Mouse (Mus musculus) limb, embryonic 13.5 days (tissue): Measurements from ENCODE around the gene Nupl1. TPM values are rescaled to one million over a fixed set of nuclear protein-coding genes. Genes with fewer than 3 reads are reported as not detected.

ENCODE experiments used
- ATAC-seq: fragments of 200-750 bp; cut with Nextera tagmentation; 2 replicates; pipeline ENCODE4 v1.8.0; 2017; ENCODE audit warnings: low read depth, moderate number of reproducible peaks, moderate TSS enrichment; ENCODE audit not compliant: low FRiP score
- H3K27ac ChIP-seq: fragments of 300-500 bp; sonication (generic); 2 replicates; pipeline ENCODE4 v1.5.1; 2015; ENCODE audit warnings: inconsistent platforms, mild to moderate bottlenecking, moderate library complexity
- H3K27me3 ChIP-seq: fragments of 300-500 bp; sonication (generic); 2 replicates; pipeline ENCODE4 v1.6.1; 2015; ENCODE audit warnings: mild to moderate bottlenecking, inconsistent platforms
- H3K36me3 ChIP-seq: fragments of 300-500 bp; sonication (generic); 2 replicates; pipeline ENCODE4 v1.6.1; 2015; ENCODE audit warnings: inconsistent platforms, mild to moderate bottlenecking, moderate library complexity
- H3K4me1 ChIP-seq: fragments of 300-500 bp; sonication (generic); 2 replicates; pipeline ENCODE4 v1.6.1; 2015; ENCODE audit warnings: inconsistent platforms
- H3K4me2 ChIP-seq: fragments of 300-500 bp; sonication (generic); replicated peaks from 2 replicates; pipeline ENCODE4 v1.6.1; 2015; ENCODE audit warnings: inconsistent platforms, mild to moderate bottlenecking, moderate library complexity
- H3K4me3 ChIP-seq: fragments of 300-500 bp; sonication (generic); 2 replicates; pipeline ENCODE4 v1.5.1; 2015; ENCODE audit warnings: moderate library complexity, mild to moderate bottlenecking, inconsistent platforms
- H3K9ac ChIP-seq: fragments of 300-500 bp; sonication (generic); 2 replicates; pipeline ENCODE4 v1.6.1; 2015; ENCODE audit warnings: mild to moderate bottlenecking, inconsistent platforms
- H3K9me3 ChIP-seq: fragments of 300-500 bp; sonication (generic); 2 replicates; pipeline ENCODE4 v1.6.1; 2016; ENCODE audit warnings: inconsistent platforms
- WGBS: fragments of 180-500 bp; shearing (Covaris S2); methylation state at CpG from one replicate; pipeline ENCODE4 v1.1.7; 2015; 5-methylcytosine and 5-hydroxymethylcytosine counted together
- polyA plus RNA-seq: library from polyadenylated mRNA; unstranded; fragments of >200 nt; fragmentation: Nextera tagmentation; extraction: Ambion mirVana; gene quantifications from 2 replicates; pipeline ENCODE4 v1.2.1, GENCODE M21; 2015

The Nupl1 gene
- polyA plus RNA-seq, 1 experiment from 2014 or later = not detected

GRCm38 (mm10) chr14:60216125-60216524 lies 35.1 kb downstream of the Nupl1 start:
- no peaks in the 10 kb centered on the region for H3K9me3 ChIP-seq
- WGBS = 92% methylated on average over 1 of the region's 1 CpGs
- H3K27ac ChIP-seq = no peak overlapping the region
- no peaks in the 10 kb centered on the region for H3K27me3 ChIP-seq
- peaks cover 27% of the 10 kb centered on the region for H3K36me3 ChIP-seq
- H3K4me1 ChIP-seq = no peaks in the 10 kb centered on the region
- ATAC-seq = no peak
- H3K4me2 ChIP-seq = no peak overlapping the region
- no peak overlapping the region for H3K9ac ChIP-seq
- H3K4me3 ChIP-seq = no peak overlapping the region

- Histone ChIP-seq H3K9me3 (no peaks in the 10 kb centered on the region), H3K9ac (no peak overlapping the region), H3K4me1 (no peaks in the 10 kb centered on the region), H3K4me2 (no peak overlapping the region), H3K36me3 (peaks cover 24% of the 10 kb centered on the region), H3K27ac (no peak overlapping the region), H3K27me3 (no peaks in the 10 kb centered on the region), H3K4me3 (no peak overlapping the region)
- no peak for ATAC-seq
- WGBS = 86% methylated on average over 3 of the region's 3 CpGs
Measured at GRCm38 (mm10) chr14:60215000-60215399, 36.2 kb downstream of the Nupl1 start.

GRCm38 (mm10) chr14:60214040-60214439 lies 37.2 kb downstream of the Nupl1 start:
- Histone ChIP-seq H3K36me3 (peaks cover 17% of the 10 kb centered on the region), H3K4me3 (no peak overlapping the region), H3K9me3 (no peaks in the 10 kb centered on the region), H3K9ac (no peak overlapping the region), H3K27me3 (no peaks in the 10 kb centered on the region), H3K4me1 (no peaks in the 10 kb centered on the region), H3K4me2 (no peak overlapping the region), H3K27ac (no peak overlapping the region)
- WGBS = 45% methylated on average over 1 of the region's 1 CpGs
- no peak for ATAC-seq

GRCm38 (mm10) chr14:60209166-60209565 lies 42.1 kb downstream of the Nupl1 start:
- Histone ChIP-seq H3K4me3 (no peak overlapping the region), H3K9me3 (no peaks in the 10 kb centered on the region), H3K4me2 (no peak overlapping the region), H3K27ac (no peak overlapping the region), H3K27me3 (no peaks in the 10 kb centered on the region), H3K4me1 (no peaks in the 10 kb centered on the region), H3K36me3 (no peaks in the 10 kb centered on the region), H3K9ac (no peak overlapping the region)
- 91% methylated on average over 7 of the region's 7 CpGs for WGBS
- no peak for ATAC-seq

- Histone ChIP-seq H3K36me3 (no peaks in the 10 kb centered on the region), H3K27me3 (no peaks in the 10 kb centered on the region), H3K27ac (no peak overlapping the region), H3K9me3 (no peaks in the 10 kb centered on the region), H3K4me1 (no peaks in the 10 kb centered on the region), H3K4me3 (no peak overlapping the region), H3K9ac (no peak overlapping the region), H3K4me2 (no peak overlapping the region)
- 87% methylated on average over 6 of the region's 6 CpGs for WGBS
- no peak for ATAC-seq
Measured at GRCm38 (mm10) chr14:60204993-60205392, 46.2 kb downstream of the Nupl1 start.

- H3K4me3 ChIP-seq = no peak within 1 kb of the TSS
- no peaks in the 10 kb centered on the region for H3K27me3 ChIP-seq
- H3K9me3 ChIP-seq = no peaks in the 10 kb centered on the region
- no peak within 1 kb of the TSS for H3K27ac ChIP-seq
- no peaks in the 10 kb centered on the region for H3K36me3 ChIP-seq
- no peak within 1 kb of the TSS for H3K9ac ChIP-seq
- ATAC-seq = no peak
- 73% methylated on average over 7 of the region's 7 CpGs for WGBS
- H3K4me1 ChIP-seq = no peaks in the 10 kb centered on the region
- no peak within 1 kb of the TSS for H3K4me2 ChIP-seq
Measured at GRCm38 (mm10) chr14:60196884-60197283, 54.3 kb downstream of the Nupl1 start, which contains the start of gene Atp8a2. TSS of gene Atp8a2 (minus strand) at chr14:60197179.

GRCm38 (mm10) chr14:60195999-60196398 lies 55.2 kb downstream of the Nupl1 start:
- no peak for ATAC-seq
- 83% methylated on average over 5 of the region's 5 CpGs for WGBS
- Histone ChIP-seq H3K4me3 (no peak overlapping the region), H3K36me3 (no peaks in the 10 kb centered on the region), H3K4me2 (no peak overlapping the region), H3K9me3 (no peaks in the 10 kb centered on the region), H3K9ac (no peak overlapping the region), H3K4me1 (no peaks in the 10 kb centered on the region), H3K27me3 (no peaks in the 10 kb centered on the region), H3K27ac (no peak overlapping the region)

- Histone ChIP-seq H3K4me3 (no peak overlapping the region), H3K9me3 (no peaks in the 10 kb centered on the region), H3K36me3 (no peaks in the 10 kb centered on the region), H3K4me2 (no peak overlapping the region), H3K4me1 (no peaks in the 10 kb centered on the region), H3K27me3 (no peaks in the 10 kb centered on the region), H3K27ac (no peak overlapping the region), H3K9ac (no peak overlapping the region)
- 72% methylated on average over 1 of the region's 1 CpGs for WGBS
- ATAC-seq = no peak
Measured at GRCm38 (mm10) chr14:60194606-60195005, 56.6 kb downstream of the Nupl1 start.

- H3K9me3 ChIP-seq = no peaks in the 10 kb centered on the region
- no peak for ATAC-seq
- no peak overlapping the region for H3K4me3 ChIP-seq
- no peak overlapping the region for H3K27ac ChIP-seq
- H3K27me3 ChIP-seq = peaks cover 3% of the 10 kb centered on the region; the same call in 1 of the 2 replicates
- no peaks in the 10 kb centered on the region for H3K4me1 ChIP-seq
- H3K9ac ChIP-seq = no peak overlapping the region
- H3K4me2 ChIP-seq = no peak overlapping the region
- WGBS = 84% methylated on average over 5 of the region's 5 CpGs
- no peaks in the 10 kb centered on the region for H3K36me3 ChIP-seq
Measured at GRCm38 (mm10) chr14:60189771-60190170, 61.5 kb downstream of the Nupl1 start.

- ATAC-seq = no peak
- Histone ChIP-seq H3K4me1 (no peaks in the 10 kb centered on the region), H3K9me3 (no peaks in the 10 kb centered on the region), H3K4me2 (no peak overlapping the region), H3K4me3 (no peak overlapping the region), H3K9ac (no peak overlapping the region), H3K27me3 (peaks cover 3% of the 10 kb centered on the region; the same call in 1 of the 2 replicates), H3K27ac (no peak overlapping the region), H3K36me3 (no peaks in the 10 kb centered on the region)
- WGBS = 79% methylated on average over 5 of the region's 5 CpGs
Measured at GRCm38 (mm10) chr14:60188201-60188825, 62.9 kb downstream of the Nupl1 start.

GRCm38 (mm10) chr14:60181306-60181705 lies 69.9 kb downstream of the Nupl1 start:
- no peaks in the 10 kb centered on the region for H3K36me3 ChIP-seq
- no peak overlapping the region for H3K4me3 ChIP-seq
- H3K9ac ChIP-seq = no peak overlapping the region
- ATAC-seq = no peak
- H3K27me3 ChIP-seq = peaks cover 35% of the 10 kb centered on the region
- WGBS = 88% methylated on average over 2 of the region's 2 CpGs
- H3K4me1 ChIP-seq = peaks cover 4% of the 10 kb centered on the region; the same call in 1 of the 2 replicates
- no peak overlapping the region for H3K27ac ChIP-seq
- no peak overlapping the region for H3K4me2 ChIP-seq
- H3K9me3 ChIP-seq = no peaks in the 10 kb centered on the region

GRCm38 (mm10) chr14:60178571-60178955 lies 72.7 kb downstream of the Nupl1 start:
- Histone ChIP-seq H3K4me3 (no peak overlapping the region), H3K27ac (no peak overlapping the region), H3K9ac (no peak overlapping the region), H3K4me2 (no peak overlapping the region), H3K27me3 (peaks cover 55% of the 10 kb centered on the region), H3K36me3 (no peaks in the 10 kb centered on the region), H3K4me1 (peaks cover 4% of the 10 kb centered on the region; the same call in 1 of the 2 replicates), H3K9me3 (no peaks in the 10 kb centered on the region)
- 30% methylated on average over 2 of the region's 2 CpGs for WGBS
- no peak for ATAC-seq
